Mouse (Mus musculus): ENCODE results near the gene Rilpl1. TPM values are rescaled to one million over a fixed set of nuclear protein-coding genes. Genes with fewer than 3 reads are reported as not detected.
"Not testable (repeated sequence)": the region's sequence is repeated elsewhere in the genome, so short reads cannot be mapped to it uniquely, and the experiment has no call there.

Gene Rilpl1
- total RNA-seq (2021), result 10 to 100 TPM; 50.3 to 53.6 TPM

DNA sequence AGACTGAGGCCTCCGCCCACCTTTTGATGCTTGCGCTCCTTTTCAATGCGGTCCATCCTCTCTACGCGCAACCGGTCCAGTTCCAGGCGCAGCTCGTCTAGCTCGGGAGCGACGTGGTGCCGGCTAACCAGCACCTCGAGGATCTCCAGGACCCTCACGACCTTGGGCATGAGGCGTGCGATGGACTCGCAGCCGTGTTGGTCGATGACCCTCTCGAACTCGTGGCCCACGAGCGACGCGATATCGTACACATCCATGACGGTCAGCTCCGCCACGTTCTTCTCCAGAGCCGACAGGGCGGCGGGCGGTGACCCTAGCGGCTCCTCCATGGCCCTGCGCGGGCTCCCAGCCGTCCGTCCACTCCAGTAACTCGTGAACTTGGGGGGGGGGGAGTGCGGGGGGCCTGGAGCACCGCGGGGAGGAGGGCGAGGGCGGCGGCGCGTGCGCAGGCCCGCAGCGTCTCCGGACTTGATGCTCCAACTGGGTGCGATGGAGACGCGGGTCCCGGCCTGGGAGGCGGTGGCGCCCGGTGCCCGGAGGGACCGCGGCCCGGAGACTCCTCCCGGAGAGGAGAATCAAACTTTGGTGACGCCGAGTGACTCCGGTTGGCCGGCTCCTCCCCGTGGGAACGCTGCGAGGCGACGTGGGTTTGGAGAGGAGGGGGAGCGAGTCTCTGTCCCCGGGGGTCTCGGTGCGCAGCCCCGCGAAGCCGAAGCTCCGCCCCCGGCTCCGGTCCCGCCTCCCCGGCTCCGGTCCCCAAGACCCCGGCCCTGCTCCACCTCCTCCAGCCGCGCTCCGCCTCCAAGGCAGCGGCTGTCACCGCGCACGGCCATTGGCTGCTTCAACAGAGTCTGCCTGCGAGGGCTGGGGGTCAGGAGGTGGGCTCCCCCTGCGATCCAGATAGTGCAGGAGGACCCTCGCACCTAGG is at the start of gene Rilpl1:
Gene Rilpl1, minus strand, starts transcription at position 737 of the 928 bp plus-strand sequence.
- peak; percentile 91 for DNase-seq

GRCm38 (mm10) chr5:124578633-124579317 is 47.6 kb upstream of the Rilpl1 start, which contains the start of the genes Eif2b1 and Gtf2h3:
Gene Eif2b1 (minus strand): TSS chr5:124579131.
Gene Gtf2h3 (plus strand): TSS chr5:124579140.
- peak; percentile 94 for DNase-seq

DNA sequence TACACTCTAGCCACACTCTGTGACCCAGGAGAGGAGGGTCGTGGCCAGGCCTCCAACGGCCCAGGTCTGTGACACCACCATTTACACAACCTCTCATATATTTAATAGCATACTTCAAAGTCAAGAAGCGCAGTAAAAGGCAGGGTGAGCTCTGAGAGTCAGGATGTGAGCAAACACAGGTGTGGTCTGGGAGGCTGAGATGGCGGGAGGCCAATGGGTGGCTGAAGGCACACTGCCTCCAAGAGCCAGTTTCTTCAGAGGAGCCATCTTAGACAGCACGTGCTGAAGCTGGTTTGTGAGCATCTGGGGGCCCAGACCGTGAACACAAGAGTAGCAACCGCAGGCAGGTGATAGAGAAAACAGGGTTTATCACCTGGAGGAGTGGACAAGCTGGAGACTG is 44.3 kb upstream of the Rilpl1 start:
- DNase-seq, result no peak

- DNase-seq, result no peak
Observed at GRCm38 (mm10) chr5:124571068-124571467, 39.9 kb upstream of the Rilpl1 start.

GRCm38 (mm10) chr5:124555145-124555544 is 24.0 kb upstream of the Rilpl1 start:
- DNase-seq, result peak; percentile 37

DNA sequence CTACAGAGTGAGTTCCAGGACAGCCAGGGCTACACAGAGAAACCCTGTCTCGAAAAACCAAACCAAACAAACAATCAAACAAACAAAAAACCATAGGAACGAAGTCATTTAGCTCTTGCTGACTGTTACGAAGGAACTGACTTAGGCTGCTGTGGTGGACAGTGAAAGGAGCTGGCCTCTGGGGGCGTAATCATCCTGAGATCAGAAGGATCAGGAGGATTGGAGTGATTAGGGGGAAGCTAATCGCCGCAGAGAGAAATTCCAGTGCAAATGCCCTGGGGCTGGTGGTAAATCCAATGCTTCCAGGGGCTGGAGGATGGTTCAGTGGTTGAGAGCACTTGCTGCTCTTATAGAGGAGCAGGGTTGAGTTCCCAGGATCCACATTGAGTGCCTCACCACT is 22.4 kb upstream of the Rilpl1 start:
- DNase-seq, result no peak

DNA sequence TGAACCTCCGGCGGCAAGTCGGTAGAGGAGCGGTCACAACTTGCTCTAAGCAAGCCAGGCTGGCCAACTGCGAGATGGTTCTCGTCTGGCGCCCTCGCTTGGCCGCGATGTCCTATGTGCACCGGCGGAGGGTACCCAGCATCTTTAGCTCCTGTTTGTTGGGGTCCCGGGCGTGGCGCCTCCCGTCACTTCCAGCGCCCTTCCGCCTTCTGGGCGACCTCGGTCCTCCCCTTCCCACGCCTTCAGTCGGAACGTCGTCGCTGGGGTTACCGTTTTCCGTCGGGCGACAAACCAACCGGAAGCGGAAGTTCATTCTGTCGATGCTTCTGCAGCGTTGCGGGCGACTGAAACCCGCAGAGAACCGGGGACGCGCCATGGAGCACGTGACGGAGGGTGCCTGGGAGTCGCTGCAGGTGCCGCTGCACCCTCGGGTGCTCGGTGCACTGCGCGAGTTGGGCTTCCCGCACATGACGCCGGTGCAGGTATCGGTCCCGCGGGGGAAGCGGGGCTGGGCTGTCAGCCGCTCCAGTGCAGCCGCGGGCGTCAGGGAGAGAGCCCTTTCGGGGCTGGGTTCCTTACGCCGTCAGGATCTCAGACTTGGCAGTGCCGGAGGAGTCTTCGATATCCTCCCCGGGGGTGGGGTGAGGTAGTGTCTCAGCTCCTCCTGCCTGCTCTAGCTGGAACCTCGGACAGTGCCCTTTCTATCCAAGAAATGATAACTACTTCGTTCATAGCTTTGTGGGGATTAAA is 21.5 kb upstream of the Rilpl1 start, which contains the start of gene Ddx55:
Gene Ddx55, plus strand, starts transcription at position 307 of the 750 bp plus-strand sequence.
- peak; percentile 94 for DNase-seq

DNA sequence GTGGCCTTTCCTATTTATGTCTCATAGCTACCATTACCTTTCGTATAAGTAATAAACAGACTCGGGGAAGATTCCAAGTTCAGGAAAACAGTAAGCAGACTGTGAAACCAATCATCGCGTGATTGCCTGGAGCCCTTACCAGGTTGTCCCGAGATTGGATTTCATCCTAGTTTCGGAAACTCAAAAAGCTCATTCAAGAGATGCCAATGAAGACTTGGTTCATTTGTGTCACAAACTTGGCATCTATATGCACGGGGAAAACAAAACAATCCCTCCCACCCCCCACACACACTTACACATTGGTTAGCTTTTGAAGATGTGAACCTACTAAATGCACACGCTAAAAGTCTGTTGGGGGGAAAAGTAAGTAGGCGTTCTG is 20.9 kb upstream of the Rilpl1 start:
- no peak for DNase-seq

DNA sequence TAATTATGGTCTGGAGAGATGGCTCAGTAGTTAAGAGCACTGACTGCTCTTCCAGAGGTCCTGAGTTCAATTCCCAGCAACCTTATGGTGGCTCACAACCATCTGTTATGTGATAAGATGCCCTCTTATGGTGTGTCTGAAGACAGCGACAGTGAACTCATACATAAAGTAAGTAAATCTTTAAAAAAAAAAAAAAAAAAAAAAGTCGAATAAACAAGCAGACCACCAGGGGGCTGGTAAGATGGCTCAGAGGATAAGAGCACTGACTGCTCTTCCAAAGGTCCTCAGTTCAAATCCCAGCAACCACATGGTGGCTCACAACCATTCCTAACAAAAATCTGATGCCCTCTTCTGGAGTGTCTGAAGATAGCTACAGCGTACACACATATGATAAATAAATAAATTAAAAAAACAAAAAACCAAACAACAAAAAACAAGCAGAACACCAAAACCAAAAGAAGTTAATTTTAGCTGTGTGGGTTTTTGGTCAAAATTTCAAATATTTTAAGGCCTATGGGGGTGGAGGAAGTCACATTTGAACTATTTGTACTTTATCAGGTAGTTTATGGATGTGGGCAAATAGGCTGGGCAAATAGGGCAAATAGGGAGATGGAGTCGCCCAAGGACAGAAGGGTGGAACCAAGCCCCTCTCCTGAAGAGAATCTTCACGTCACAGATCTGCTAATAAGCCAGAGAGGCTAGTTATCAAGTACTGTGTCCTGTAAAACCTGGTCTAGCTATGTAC is 20.3 kb upstream of the Rilpl1 start:
- DNase-seq, result not testable (repeated sequence)

DNA sequence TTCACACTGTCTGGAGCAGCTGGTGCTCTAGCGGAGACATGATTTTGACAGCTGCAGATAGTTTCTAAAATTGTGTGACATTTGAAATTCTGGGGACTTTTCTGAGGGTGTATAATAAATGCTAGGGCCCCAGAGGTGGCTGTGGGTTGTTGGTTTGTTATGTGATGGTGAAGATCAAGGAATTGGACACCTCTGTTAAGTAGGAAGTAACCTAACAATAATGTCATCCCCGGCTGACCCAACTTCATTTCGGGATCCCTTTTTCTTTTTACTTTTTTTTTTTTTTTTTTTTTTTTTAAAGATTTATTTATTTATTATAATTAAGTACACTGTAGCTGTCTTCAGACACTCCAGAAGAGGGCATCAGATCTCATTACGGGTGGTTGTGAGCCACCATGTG is 19.5 kb upstream of the Rilpl1 start:
- not testable (repeated sequence) for DNase-seq

- no peak for DNase-seq
Observed at GRCm38 (mm10) chr5:124541602-124541973, 10.4 kb upstream of the Rilpl1 start.

DNA sequence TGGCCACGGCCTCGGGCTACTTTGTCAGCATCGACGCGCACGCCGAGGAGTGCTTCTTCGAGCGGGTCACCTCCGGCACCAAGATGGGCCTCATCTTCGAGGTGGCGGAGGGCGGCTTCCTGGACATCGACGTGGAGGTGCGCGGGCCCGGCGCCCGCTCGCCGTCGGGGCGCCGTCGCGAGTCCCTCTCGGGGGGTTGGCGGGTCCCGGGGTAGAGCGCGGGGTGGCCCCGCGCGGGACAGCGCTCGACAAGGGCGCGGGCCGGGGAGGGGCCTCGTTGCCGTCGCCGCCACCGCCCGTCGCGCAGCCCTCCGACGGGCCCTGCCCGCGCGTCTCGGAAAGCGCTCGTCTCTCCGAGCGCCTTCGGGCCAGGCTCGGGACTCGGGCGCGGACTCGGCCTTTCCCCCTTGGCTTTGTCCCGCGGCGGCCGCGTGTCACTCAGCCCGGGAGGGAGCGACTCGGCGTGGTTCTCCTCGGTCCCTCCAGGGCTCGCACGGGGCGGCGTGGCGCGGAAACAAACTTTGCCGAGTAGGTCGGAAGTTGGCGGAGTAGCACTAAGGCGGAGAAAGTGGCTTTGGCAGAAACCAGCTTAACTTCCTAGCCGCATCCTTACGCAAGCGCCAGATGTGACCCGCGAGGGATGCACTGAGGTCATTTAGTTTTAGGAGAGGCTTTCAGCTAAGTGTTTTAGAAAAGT is 9.9 kb upstream of the Rilpl1 start:
- peak; percentile 82 for DNase-seq

DNA sequence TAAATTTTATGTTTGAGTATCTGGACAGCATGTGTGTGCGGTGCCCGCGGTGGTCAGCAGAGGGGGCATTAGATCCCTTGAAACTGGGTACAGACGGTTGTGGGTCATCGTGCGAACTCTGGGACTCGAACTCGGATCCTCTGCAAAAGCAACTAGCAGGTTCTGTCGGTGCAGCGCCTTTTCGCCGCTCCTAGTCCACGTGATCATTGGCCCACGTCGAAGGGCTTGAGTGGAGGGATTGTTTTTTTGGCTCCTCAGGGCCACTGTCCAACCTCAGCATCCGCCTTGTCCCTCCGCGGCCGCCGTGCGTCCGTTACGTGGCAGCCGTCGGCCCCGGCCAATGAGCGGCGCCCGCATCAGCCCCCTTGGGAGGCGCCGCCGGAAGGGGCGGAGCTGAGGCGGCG is 9.2 kb upstream of the Rilpl1 start, which contains the start of gene Tmed2:
Gene Tmed2, plus strand, starts transcription at position 313 of the 404 bp plus-strand sequence.
- peak; percentile 96 for DNase-seq

DNA sequence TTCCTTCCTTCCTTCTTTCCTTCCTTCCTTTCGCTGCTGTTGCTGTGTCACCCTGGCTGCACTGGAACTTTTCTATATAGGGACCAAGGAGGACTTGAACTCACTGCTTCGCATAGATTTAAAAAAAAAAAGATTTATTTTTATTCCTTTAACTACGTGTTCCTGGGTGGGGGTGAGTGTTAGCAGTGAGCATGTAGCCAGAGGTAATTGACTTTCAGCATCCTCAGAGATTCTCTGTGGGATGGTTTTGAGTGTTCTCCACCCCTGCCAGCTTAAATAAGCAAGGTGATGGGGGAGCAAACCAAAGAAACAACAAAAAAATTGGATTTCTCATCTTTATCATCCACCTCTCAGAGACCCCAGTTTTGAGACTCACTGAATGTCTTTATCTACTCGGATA is 8.7 kb upstream of the Rilpl1 start:
- DNase-seq, result no peak

DNA sequence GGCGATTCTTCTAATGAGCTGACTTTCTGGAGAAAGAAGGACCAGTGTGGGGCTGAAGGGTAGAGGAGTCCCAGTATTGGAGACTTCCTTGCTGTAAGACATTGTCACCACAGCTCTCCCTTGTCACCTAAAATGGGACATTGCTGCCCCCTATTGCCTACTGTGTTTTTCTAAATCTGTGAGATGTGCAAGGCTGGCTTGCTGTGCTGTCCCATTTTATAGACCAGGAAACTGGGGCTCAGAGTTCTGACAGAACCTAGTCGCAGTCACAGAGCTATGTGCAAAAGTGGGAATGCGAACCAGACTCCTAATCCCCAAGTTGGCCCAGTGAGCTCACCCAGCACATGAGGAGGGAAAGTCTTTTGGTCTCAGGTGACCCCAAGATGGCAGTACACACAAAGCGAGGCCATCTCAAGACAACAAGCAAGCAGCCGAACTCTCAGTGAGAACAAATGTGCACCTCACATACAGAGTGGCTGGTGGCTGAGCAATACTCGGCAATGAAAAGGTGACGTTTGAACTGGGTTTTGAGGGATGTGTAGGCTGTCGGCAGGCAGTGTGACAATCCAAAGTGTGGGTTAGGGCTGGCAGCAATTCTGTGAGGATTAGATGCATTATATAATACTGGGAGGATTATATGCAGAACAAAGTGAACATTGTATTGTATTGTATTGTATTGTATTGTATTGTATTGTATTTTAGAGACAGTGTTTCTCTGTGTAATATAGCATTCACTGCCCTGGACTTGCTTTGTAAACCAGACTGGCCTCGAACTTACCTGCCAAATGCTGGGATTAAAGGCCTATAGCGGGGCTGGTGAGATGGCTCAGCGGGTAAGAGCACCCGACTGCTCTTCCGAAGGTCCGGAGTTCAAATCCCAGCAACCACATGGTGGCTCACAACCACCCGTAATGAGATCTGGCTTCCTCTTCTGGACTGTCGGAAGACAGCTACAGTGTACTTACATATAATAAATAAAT is 7.9 kb upstream of the Rilpl1 start:
- peak; percentile 72 for DNase-seq

DNA sequence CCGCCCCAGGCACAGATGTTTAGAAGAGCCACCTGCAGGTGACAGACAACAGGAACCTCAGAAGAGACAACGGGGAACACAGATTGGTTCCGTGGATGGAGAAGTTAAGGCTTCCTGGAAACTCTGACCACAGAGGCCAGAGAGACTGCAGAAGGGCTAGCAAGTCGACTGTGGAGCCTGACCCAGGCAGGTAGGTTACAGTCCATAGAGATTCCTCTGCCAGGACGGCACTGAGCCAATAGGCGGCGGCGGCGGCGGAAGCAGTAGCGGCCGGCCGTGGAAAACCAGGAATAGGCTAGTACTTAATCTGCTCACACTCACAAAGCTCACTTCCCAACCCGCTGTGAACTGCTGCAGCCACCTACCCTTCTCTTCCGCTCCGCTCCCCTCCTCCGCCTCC is 5.6 kb upstream of the Rilpl1 start:
- DNase-seq, result peak; percentile 75

GRCm38 (mm10) chr5:124535016-124535415 is 3.8 kb upstream of the Rilpl1 start:
- no peak for DNase-seq

GRCm38 (mm10) chr5:124532451-124532850 is 1.3 kb upstream of the Rilpl1 start:
- peak; percentile 39 for DNase-seq

DNA sequence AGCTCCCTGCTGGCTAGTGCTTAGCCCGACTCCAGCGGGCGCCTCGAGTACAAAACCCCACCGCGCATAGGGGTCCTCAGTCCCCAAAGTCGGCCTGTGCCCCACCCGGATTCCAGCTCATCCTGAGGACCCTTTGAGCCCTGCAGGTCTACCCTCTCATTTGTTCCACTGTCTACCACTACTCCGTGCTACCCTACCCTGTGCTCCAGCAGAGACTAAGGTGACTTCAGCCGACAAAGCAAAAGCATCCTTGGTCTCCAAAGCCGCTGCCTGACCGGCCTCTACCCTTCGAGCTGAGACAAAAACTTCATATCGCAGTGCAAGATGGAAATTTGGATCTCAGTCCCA is 366 bp upstream of the Rilpl1 start:
- no peak for DNase-seq

GRCm38 (mm10) chr5:124529697-124530096 is 1.5 kb downstream of the Rilpl1 start:
- DNase-seq, result no peak

All from heart, postnatal 4 days (tissue).